Mouse (Mus musculus) right cerebral cortex, adult 18-20 months (tissue): ENCODE data around the gene Smco1.
"Not testable (repeated sequence)": the region's sequence is repeated elsewhere in the genome, so short reads cannot be mapped to it uniquely, and the experiment has no call there.

ENCODE experiments used
- DNase-seq: peaks from one replicate; pipeline ENCODE4 v3.0.0; 2022; ENCODE audit warnings: mixed read lengths

The Smco1 gene

GRCm38 (mm10) chr16:32271291-32271690 lies at the start of gene Smco1:
Smco1 (plus strand) TSS chr16:32271468.
- no peak for DNase-seq

- DNase-seq, result no peak
These were observed 49.5 kb upstream of the Smco1 start for GRCm38 (mm10) chr16:32221803-32222202.

GRCm38 (mm10) chr16:32222399-32222798 lies 48.9 kb upstream of the Smco1 start:
- no peak for DNase-seq

GRCm38 (mm10) chr16:32232050-32232449 lies 39.2 kb upstream of the Smco1 start:
- not testable (repeated sequence) for DNase-seq

GRCm38 (mm10) chr16:32237930-32238680 lies 33.2 kb upstream of the Smco1 start:
- DNase-seq, result no peak

- no peak for DNase-seq
These were observed 31.6 kb upstream of the Smco1 start for GRCm38 (mm10) chr16:32239428-32240312.

GRCm38 (mm10) chr16:32243901-32244300 lies 27.4 kb upstream of the Smco1 start:
- no peak for DNase-seq

- DNase-seq, result peak; percentile 53
These were observed 24.9 kb upstream of the Smco1 start for GRCm38 (mm10) chr16:32246351-32246791.

GRCm38 (mm10) chr16:32246952-32247370 lies 24.3 kb upstream of the Smco1 start, which contains the start of the genes Fbxo45 and Wdr53:
Fbxo45 (minus strand) TSS chr16:32247158.
Wdr53 (plus strand) TSS chr16:32247227.
- peak; percentile 99 for DNase-seq

GRCm38 (mm10) chr16:32264225-32264624 lies 7.0 kb upstream of the Smco1 start:
- not testable (repeated sequence) for DNase-seq

- DNase-seq, result no peak
These were observed 2.1 kb downstream of the Smco1 start for GRCm38 (mm10) chr16:32273338-32273737.

GRCm38 (mm10) chr16:32275041-32275440 lies 3.8 kb downstream of the Smco1 start:
- DNase-seq, result no peak

GRCm38 (mm10) chr16:32275830-32276229 lies 4.6 kb downstream of the Smco1 start:
- no peak for DNase-seq

GRCm38 (mm10) chr16:32277308-32278256 lies 6.3 kb downstream of the Smco1 start, which contains the start of gene Rnf168:
Rnf168 (plus strand) TSS chr16:32277459.
- DNase-seq, result peak; percentile 95

GRCm38 (mm10) chr16:32278396-32278795 lies 7.1 kb downstream of the Smco1 start:
- no peak for DNase-seq

GRCm38 (mm10) chr16:32280211-32280610 lies 8.9 kb downstream of the Smco1 start:
- DNase-seq, result no peak

GRCm38 (mm10) chr16:32282608-32283007 lies 11.3 kb downstream of the Smco1 start:
- DNase-seq, result no peak

GRCm38 (mm10) chr16:32291821-32292220 lies 20.6 kb downstream of the Smco1 start:
- DNase-seq, result no peak

- DNase-seq, result not testable (repeated sequence)
These were observed 28.3 kb downstream of the Smco1 start for GRCm38 (mm10) chr16:32299617-32300016.

GRCm38 (mm10) chr16:32303046-32303445 lies 31.8 kb downstream of the Smco1 start:
- DNase-seq, result no peak

GRCm38 (mm10) chr16:32303886-32304285 lies 32.6 kb downstream of the Smco1 start:
- no peak for DNase-seq

GRCm38 (mm10) chr16:32311970-32312369 lies 40.7 kb downstream of the Smco1 start:
- DNase-seq, result no peak
